Mouse (Mus musculus) inflammation-experienced regulatory T-cells, adult 6 months (primary cell): Measurements from ENCODE around the gene Mlxip. TPM values are rescaled to one million over a fixed set of nuclear protein-coding genes. Genes with fewer than 3 reads are reported as not detected.

ENCODE experiments used
- polyA plus RNA-seq, 3 experiments: library from polyadenylated mRNA; unstranded; fragments of 100-300 nt; shearing (Covaris generic); gene quantifications; one replicate each; pipeline ENCODE4 v1.2.1; 2017

Gene Mlxip
- polyA plus RNA-seq, 3 experiments from 2014 or later, result 11.3 to 26.3 (median 18.1) TPM

Other genes starting within 250 kb of the Mlxip start
- 10 to 100 TPM; 36.1 to 40.9 (median 39.8) TPM for gene Psmd9, start 225.4 kb upstream of the Mlxip start, polyA plus RNA-seq
- gene Hpd, start 212.1 kb upstream of the Mlxip start, polyA plus RNA-seq, result not detected
- gene Wdr66, start 142.7 kb upstream of the Mlxip start, polyA plus RNA-seq, result 1 to 10 TPM in 2 of 3 experiments, under 1 TPM in 1; 0.74 to 4.2 (median 2.4) TPM
- 10 to 100 TPM in 1 of 3 experiments, 1 to 10 TPM in 2; 3.4 to 13.1 (median 6.7) TPM for gene Bcl7a, start 51.0 kb upstream of the Mlxip start, polyA plus RNA-seq
- not detected for gene Lrrc43, start 94.5 kb downstream of the Mlxip start, polyA plus RNA-seq
- gene Il31, start 94.7 kb downstream of the Mlxip start, polyA plus RNA-seq, result not detected
- under 1 TPM in 2 of 3 experiments, not detected in 1; 0.54 to 0.68 TPM for gene B3gnt4, start 115.7 kb downstream of the Mlxip start, polyA plus RNA-seq
- 10 to 100 TPM; 64.1 to 86.9 (median 84.4) TPM for gene Diablo, start 129.4 kb downstream of the Mlxip start, polyA plus RNA-seq
- under 1 TPM in 1 of 3 experiments, not detected in 2; 0.58 TPM for gene Gm49027, start 130.7 kb downstream of the Mlxip start, polyA plus RNA-seq
- 10 to 100 TPM; 39.4 to 43.7 (median 42.1) TPM for gene Vps33a, start 178.2 kb downstream of the Mlxip start, polyA plus RNA-seq